Mouse (Mus musculus) 416B (cell line): Measurements from ENCODE around the gene Tmed9.
"Not testable (repeated sequence)": the region's sequence is repeated elsewhere in the genome, so short reads cannot be mapped to it uniquely, and the experiment has no call there.

Experiments
- DNase-seq: peaks from one replicate; pipeline ENCODE4 v3.0.0; 2011; ENCODE audit warnings: low read depth

Tmed9 gene

GRCm38 (mm10) chr13:55567949-55568348 lies 5.6 kb upstream of the Tmed9 start:
- DNase-seq, result no peak

- DNase-seq, result not testable (repeated sequence)
Measured at GRCm38 (mm10) chr13:55568524-55568923, 5.0 kb upstream of the Tmed9 start.

- DNase-seq, result no peak
Measured at GRCm38 (mm10) chr13:55569726-55570285, 3.7 kb upstream of the Tmed9 start.

GRCm38 (mm10) chr13:55570286-55570973 lies 3.1 kb upstream of the Tmed9 start:
- peak; percentile 38 for DNase-seq

GRCm38 (mm10) chr13:55571027-55571751 lies 2.3 kb upstream of the Tmed9 start, which contains the start of gene Fam193b:
Gene Fam193b, minus strand, starts transcription at chr13:55571120.
- peak; percentile 92 for DNase-seq

GRCm38 (mm10) chr13:55571977-55572376 lies 1.6 kb upstream of the Tmed9 start:
- no peak for DNase-seq

- no peak for DNase-seq
Measured at GRCm38 (mm10) chr13:55574321-55574720, 789 bp downstream of the Tmed9 start.

GRCm38 (mm10) chr13:55575932-55576331 lies 2.4 kb downstream of the Tmed9 start:
- peak; percentile 47 for DNase-seq

- DNase-seq, result not testable (repeated sequence)
Measured at GRCm38 (mm10) chr13:55576872-55577271, 3.3 kb downstream of the Tmed9 start.

GRCm38 (mm10) chr13:55578086-55578485 lies 4.6 kb downstream of the Tmed9 start:
- no peak for DNase-seq

GRCm38 (mm10) chr13:55591961-55592490 lies 18.5 kb downstream of the Tmed9 start:
- no peak for DNase-seq

GRCm38 (mm10) chr13:55592512-55593253 lies 19.2 kb downstream of the Tmed9 start:
- DNase-seq, result peak; percentile 95

GRCm38 (mm10) chr13:55593254-55593747 lies 19.8 kb downstream of the Tmed9 start:
- DNase-seq, result peak; percentile 35

GRCm38 (mm10) chr13:55595375-55595774 lies 21.8 kb downstream of the Tmed9 start:
- DNase-seq, result no peak

- DNase-seq, result no peak
Measured at GRCm38 (mm10) chr13:55596802-55597201, 23.3 kb downstream of the Tmed9 start.

- DNase-seq, result peak; percentile 81
Measured at GRCm38 (mm10) chr13:55599566-55600540, 26.3 kb downstream of the Tmed9 start, which contains the start of gene B4galt7. Gene B4galt7, plus strand, starts transcription at chr13:55599896.

- DNase-seq, result peak; percentile 94
Measured at GRCm38 (mm10) chr13:55600657-55601056, 27.1 kb downstream of the Tmed9 start.

GRCm38 (mm10) chr13:55601611-55602010 lies 28.1 kb downstream of the Tmed9 start:
- DNase-seq, result peak; percentile 76

GRCm38 (mm10) chr13:55604606-55605005 lies 31.1 kb downstream of the Tmed9 start:
- DNase-seq, result no peak

- no peak for DNase-seq
Measured at GRCm38 (mm10) chr13:55606899-55607623, 33.5 kb downstream of the Tmed9 start.
